Mouse (Mus musculus) ES-Bruce4 (cell line): Measurements from ENCODE around the gene Hivep3. TPM values are rescaled to one million over a fixed set of nuclear protein-coding genes. Genes with fewer than 3 reads are reported as not detected.

Experiments
- H3K27ac ChIP-seq: 2 replicates; pipeline ENCODE4 v1.5.1; 2012; ENCODE audit warnings: low read length, inconsistent platforms; ENCODE audit not compliant: insufficient read depth
- H3K27me3 ChIP-seq: 2 replicates; pipeline ENCODE4 v1.6.1; 2012; ENCODE audit warnings: mild to moderate bottlenecking, low read length, inconsistent platforms; ENCODE audit not compliant: control insufficient read depth, poor library complexity, insufficient read depth, severe bottlenecking
- H3K36me3 ChIP-seq: 2 replicates; pipeline ENCODE4 v1.6.1; 2012; ENCODE audit warnings: inconsistent platforms, mild to moderate bottlenecking, low read length, moderate library complexity; ENCODE audit not compliant: control insufficient read depth, poor library complexity, insufficient read depth, severe bottlenecking
- H3K4me1 ChIP-seq: one replicate; pipeline ENCODE4 v1.8.1; 2011; ENCODE audit warnings: low read length; ENCODE audit not compliant: control insufficient read depth, insufficient read depth
- H3K4me3 ChIP-seq: 2 replicates; pipeline ENCODE4 v1.5.1; 2011; ENCODE audit warnings: low read depth, mild to moderate bottlenecking, low read length
- H3K9ac ChIP-seq: 2 replicates; pipeline ENCODE4 v1.6.1; 2012; ENCODE audit warnings: low read depth, mild to moderate bottlenecking, inconsistent platforms; ENCODE audit not compliant: poor library complexity, severe bottlenecking
- H3K9me3 ChIP-seq: replicated peaks from 2 replicates; pipeline ENCODE4 v1.6.1; 2012; ENCODE audit warnings: mild to moderate bottlenecking, low read length, inconsistent platforms; ENCODE audit not compliant: control insufficient read depth, poor library complexity, insufficient read depth, severe bottlenecking
- CTCF ChIP-seq: IDR thresholded peaks from one replicate; pipeline ENCODE4 v1.8.1; 2011; ENCODE audit warnings: low read depth, low read length
- EP300 ChIP-seq: IDR thresholded peaks from 2 replicates; pipeline ENCODE4 v1.6.1; 2011; ENCODE audit warnings: low read depth, low read length; ENCODE audit not compliant: insufficient read depth
- POLR2A ChIP-seq: IDR thresholded peaks from one replicate; pipeline ENCODE4 v1.8.1; 2011; ENCODE audit warnings: low read length; ENCODE audit not compliant: insufficient read depth
- polyA plus RNA-seq: library from polyadenylated mRNA; stranded (reverse); fragments of >200 nt; gene quantifications from 2 replicates; pipeline ENCODE4 v1.2.4, GENCODE M21; 2011; ENCODE audit warnings: low read depth; ENCODE audit not compliant: missing spikeins, insufficient read depth, insufficient read length

The Hivep3 gene
- polyA plus RNA-seq, 1 experiment = 0.79 TPM

- H3K36me3 ChIP-seq = no peaks in the 10 kb centered on the region
- H3K9ac ChIP-seq = no peak overlapping the region
These were observed 307.9 kb downstream of the Hivep3 start for GRCm38 (mm10) chr4:120041520-120041919.

GRCm38 (mm10) chr4:120042480-120042879 lies 308.9 kb downstream of the Hivep3 start:
- Histone ChIP-seq H3K27ac (no peak overlapping the region), H3K9ac (no peak overlapping the region), H3K9me3 (no peaks in the 10 kb centered on the region), H3K4me1 (peaks cover 2% of the 10 kb centered on the region), H3K4me3 (no peak overlapping the region), H3K27me3 (no peaks in the 10 kb centered on the region), H3K36me3 (no peaks in the 10 kb centered on the region)
- TF ChIP-seq CTCF (no peak), EP300 (no peak), POLR2A (no peak)

More at GRCm38 (mm10) chr4:120041520-120041919, 307.9 kb downstream of the Hivep3 start:
- Histone ChIP-seq H3K27ac (no peak overlapping the region), H3K4me3 (no peak overlapping the region), H3K27me3 (no peaks in the 10 kb centered on the region), H3K4me1 (peaks cover 3% of the 10 kb centered on the region), H3K9me3 (no peaks in the 10 kb centered on the region)
- TF ChIP-seq EP300 = no peak
- no peak for TF ChIP-seq CTCF
- no peak for TF ChIP-seq POLR2A

DNA sequence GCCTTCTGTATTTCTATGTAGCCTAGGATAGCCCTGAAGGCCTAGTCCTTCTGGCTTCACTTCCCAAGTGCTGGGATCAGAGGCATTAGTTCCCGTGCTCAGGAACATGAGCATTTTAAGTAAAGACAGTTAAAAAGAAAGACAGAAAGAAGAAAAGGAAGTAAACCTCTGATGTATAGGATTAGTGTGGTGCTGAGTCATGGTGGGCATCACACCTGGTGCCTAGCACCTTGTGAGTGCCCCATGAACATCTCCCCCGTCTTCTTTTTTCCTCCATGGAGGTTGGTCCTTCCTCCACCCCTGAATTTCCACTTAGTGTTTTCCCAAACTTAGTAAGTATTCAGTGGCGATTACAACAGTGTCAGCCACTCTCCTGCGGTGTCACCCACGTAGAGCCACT lies 311.0 kb downstream of the Hivep3 start:
- no peaks in the 10 kb centered on the region for H3K27me3 ChIP-seq
- H3K36me3 ChIP-seq = no peaks in the 10 kb centered on the region
- H3K9me3 ChIP-seq = no peaks in the 10 kb centered on the region
- H3K27ac ChIP-seq = no peak overlapping the region
- H3K4me1 ChIP-seq = no peaks in the 10 kb centered on the region
- no peak overlapping the region for H3K9ac ChIP-seq
- no peak overlapping the region for H3K4me3 ChIP-seq
- TF ChIP-seq POLR2A (no peak), EP300 (no peak), CTCF (no peak)

DNA sequence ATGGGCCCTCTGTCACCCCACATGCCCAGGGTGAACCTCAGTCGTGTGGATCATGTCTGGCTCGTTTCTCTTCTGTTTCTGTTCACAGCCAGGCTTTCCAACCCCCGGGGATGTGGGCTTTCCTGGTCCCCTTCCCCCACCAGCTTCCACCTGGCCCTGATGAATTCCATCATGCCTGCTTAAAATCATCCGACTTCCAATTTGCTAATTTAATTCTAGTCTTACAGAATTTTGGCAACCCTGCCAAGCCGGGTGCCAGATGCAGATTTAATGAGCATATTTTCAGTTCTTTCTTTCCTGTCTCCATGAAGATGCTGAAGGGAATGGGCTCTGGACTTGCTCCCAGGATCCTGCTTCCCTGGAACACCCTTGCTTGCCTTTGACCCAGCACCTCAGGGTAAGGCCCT lies 311.6 kb downstream of the Hivep3 start:
- no peak overlapping the region for H3K4me3 ChIP-seq
- no peaks in the 10 kb centered on the region for H3K36me3 ChIP-seq
- no peak overlapping the region for H3K27ac ChIP-seq
- no peaks in the 10 kb centered on the region for H3K27me3 ChIP-seq
- no peaks in the 10 kb centered on the region for H3K9me3 ChIP-seq
- no peaks in the 10 kb centered on the region for H3K4me1 ChIP-seq
- TF ChIP-seq CTCF = no peak
- TF ChIP-seq EP300 = no peak
- no peak for TF ChIP-seq POLR2A
- H3K9ac ChIP-seq = no peak overlapping the region

DNA sequence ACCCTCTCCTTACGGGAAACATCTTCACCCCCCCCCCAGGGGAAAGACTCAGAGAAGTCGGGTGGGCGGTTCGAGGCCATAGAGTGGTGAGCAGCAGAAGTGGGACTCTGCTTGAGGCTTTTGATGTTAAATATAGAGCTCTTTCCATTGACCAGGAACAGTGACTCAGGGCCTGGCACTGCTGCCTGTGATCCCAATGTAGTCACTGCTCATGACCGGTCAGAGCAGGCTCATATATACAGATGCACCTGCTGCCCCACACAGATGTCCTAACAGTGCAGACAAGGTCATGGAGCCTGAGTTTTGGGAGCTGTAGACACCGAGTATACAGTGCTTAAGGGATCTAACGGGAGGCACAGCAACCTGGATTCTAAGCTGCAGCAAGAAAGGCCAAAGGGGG lies 312.3 kb downstream of the Hivep3 start:
- H3K27me3 ChIP-seq = no peaks in the 10 kb centered on the region
- TF ChIP-seq CTCF = no peak
- no peak for TF ChIP-seq EP300
- no peak for TF ChIP-seq POLR2A
- H3K4me3 ChIP-seq = no peak overlapping the region

GRCm38 (mm10) chr4:120047060-120047459 lies 313.5 kb downstream of the Hivep3 start:
- Histone ChIP-seq H3K4me3 (no peak overlapping the region), H3K9me3 (no peaks in the 10 kb centered on the region), H3K9ac (no peak overlapping the region), H3K4me1 (no peaks in the 10 kb centered on the region), H3K27ac (no peak overlapping the region), H3K27me3 (no peaks in the 10 kb centered on the region), H3K36me3 (no peaks in the 10 kb centered on the region)
- TF ChIP-seq EP300 (no peak), CTCF (no peak), POLR2A (no peak)

More for the DNA sequence above, 312.3 kb downstream of the Hivep3 start:
- no peaks in the 10 kb centered on the region for H3K9me3 ChIP-seq
- H3K4me1 ChIP-seq = no peaks in the 10 kb centered on the region
- H3K9ac ChIP-seq = no peak overlapping the region
- H3K27ac ChIP-seq = no peak overlapping the region
- H3K36me3 ChIP-seq = no peaks in the 10 kb centered on the region

DNA sequence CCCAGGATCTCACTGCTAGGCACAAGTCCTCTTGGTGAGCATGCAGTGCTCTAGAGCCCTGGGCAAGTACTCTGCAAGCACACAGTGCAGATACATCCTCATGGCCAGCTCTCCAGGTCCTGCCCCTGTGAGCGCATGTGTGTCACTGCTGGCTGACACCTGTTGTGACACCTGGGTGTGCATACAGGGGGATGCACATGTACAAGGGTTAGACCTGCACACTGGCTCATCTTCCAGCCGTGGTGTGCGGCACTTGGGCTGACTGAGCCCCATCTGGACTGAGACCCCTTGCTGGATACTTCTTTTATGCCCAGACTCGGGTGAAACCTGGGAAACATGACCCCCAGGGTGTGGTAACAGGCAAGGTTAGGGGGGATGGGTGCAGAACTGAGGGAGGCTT lies 314.7 kb downstream of the Hivep3 start:
- H3K4me3 ChIP-seq = no peak overlapping the region
- no peak overlapping the region for H3K9ac ChIP-seq
- no peaks in the 10 kb centered on the region for H3K9me3 ChIP-seq
- no peak overlapping the region for H3K27ac ChIP-seq
- H3K27me3 ChIP-seq = no peaks in the 10 kb centered on the region
- no peaks in the 10 kb centered on the region for H3K36me3 ChIP-seq
- TF ChIP-seq POLR2A = no peak
- TF ChIP-seq CTCF = no peak
- no peak for TF ChIP-seq EP300
- no peaks in the 10 kb centered on the region for H3K4me1 ChIP-seq
